Mouse (Mus musculus) olfactory bulb, adult 2 months (tissue): ENCODE measurements around the gene Zbtb7a.

ENCODE experiments used
- CTCF ChIP-seq: fragments of 200-500 bp; IDR thresholded peaks from 2 replicates; pipeline ENCODE4 v1.5.1; 2012; ENCODE audit warnings: low read depth, mild to moderate bottlenecking, low read length, moderate library complexity; ENCODE audit not compliant: insufficient read depth
- POLR2A ChIP-seq: fragments of 200-500 bp; IDR thresholded peaks from 2 replicates; pipeline ENCODE4 v1.6.1; 2012; ENCODE audit warnings: mild to moderate bottlenecking, low read depth, low read length, moderate library complexity; ENCODE audit not compliant: insufficient read depth

DNA sequence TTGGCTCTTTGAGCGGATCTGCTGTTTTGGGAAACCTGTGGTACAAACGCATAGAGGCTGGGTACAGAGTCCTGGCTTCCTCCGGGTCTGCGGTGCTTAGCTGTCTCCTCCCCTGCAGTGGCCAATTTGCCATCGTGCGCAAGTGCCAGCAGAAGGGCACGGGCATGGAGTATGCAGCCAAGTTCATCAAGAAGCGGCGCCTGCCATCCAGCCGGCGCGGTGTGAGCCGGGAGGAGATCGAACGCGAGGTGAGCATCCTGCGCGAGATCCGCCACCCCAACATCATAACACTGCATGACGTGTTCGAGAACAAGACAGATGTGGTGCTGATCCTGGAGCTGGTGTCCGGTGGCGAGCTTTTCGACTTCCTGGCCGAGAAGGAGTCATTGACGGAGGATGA lies 54.8 kb downstream of the Zbtb7a start:
- TF ChIP-seq POLR2A = no peak
- no peak for TF ChIP-seq CTCF
